Mouse (Mus musculus): ENCODE results near the gene Gm5591. TPM values are rescaled to one million over a fixed set of nuclear protein-coding genes. Genes with fewer than 3 reads are reported as not detected.
"Not testable (repeated sequence)": the region's sequence is repeated elsewhere in the genome, so short reads cannot be mapped to it uniquely, and the experiment has no call there.

The Gm5591 gene
- polyA plus RNA-seq (2015; fragmentation: Nextera tagmentation; extraction: Ambion mirVana), result not detected in 2 replicates

DNA sequence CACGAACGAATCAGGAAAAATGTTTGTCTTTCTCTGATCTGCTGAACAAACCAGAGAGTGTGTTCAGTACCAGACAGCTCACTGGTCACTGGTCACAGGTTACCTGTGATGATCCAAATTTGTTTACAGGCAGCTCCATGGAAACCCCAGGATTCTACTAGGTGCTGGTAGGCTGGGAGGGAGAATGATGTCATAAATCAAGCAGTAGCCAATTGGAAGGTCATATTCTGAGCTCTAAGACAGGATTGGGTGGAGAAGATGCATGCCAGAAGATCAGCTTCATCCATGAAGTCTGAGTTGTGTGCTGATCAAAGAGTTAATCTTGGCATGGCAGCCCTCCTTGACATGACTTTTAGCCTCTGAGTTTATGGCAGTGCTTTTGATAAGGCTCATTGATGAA lies at the start of gene Gm5591:
Gene Gm5591, minus strand, starts transcription at position 101 of the 400 bp plus-strand sequence.
- ATAC-seq (ENCODE audit: low FRiP score); H3K9me3 ChIP-seq; H3K36me3 ChIP-seq; H3K9ac ChIP-seq; H3K27ac ChIP-seq; H3K4me3 ChIP-seq; H3K27me3 ChIP-seq; H3K4me2 ChIP-seq; H3K4me1 ChIP-seq (replicated peaks): not testable (repeated sequence)
- 65% methylated on average over 2 of the region's 2 CpGs for WGBS

DNA sequence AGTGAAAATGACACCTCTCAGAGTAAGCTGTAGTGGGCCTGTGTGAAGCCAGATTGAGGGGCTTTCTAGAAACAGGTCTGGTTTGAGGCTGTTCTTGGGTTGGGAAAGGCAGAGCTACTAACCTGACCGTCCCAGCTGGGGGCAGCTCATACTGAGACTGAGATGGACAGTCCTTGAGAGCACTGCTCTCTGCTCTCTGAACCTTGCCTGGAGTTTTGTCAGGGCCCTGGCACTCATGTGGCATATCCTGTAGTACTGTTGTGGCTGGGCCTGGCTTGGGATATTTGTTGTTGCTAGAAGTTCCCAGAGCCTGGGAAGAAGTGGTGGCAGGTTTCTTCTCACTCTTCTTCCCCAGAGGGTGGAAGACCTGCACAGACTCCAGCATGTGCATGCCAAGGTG lies 39.5 kb downstream of the Gm5591 start:
- not testable (repeated sequence) for H3K9ac ChIP-seq; H3K4me1 ChIP-seq (replicated peaks); H3K4me2 ChIP-seq; ATAC-seq (ENCODE audit: low FRiP score); H3K27me3 ChIP-seq; H3K9me3 ChIP-seq; H3K27ac ChIP-seq; H3K36me3 ChIP-seq; H3K4me3 ChIP-seq
- WGBS, result 92% methylated on average over 1 of the region's 1 CpGs
